Mouse (Mus musculus): ENCODE data around the gene Pradc1. TPM values are rescaled to one million over a fixed set of nuclear protein-coding genes. Genes with fewer than 3 reads are reported as not detected.

Pradc1 gene
- total RNA-seq, 1 experiment from 2014 or later: 9.3 TPM

DNA sequence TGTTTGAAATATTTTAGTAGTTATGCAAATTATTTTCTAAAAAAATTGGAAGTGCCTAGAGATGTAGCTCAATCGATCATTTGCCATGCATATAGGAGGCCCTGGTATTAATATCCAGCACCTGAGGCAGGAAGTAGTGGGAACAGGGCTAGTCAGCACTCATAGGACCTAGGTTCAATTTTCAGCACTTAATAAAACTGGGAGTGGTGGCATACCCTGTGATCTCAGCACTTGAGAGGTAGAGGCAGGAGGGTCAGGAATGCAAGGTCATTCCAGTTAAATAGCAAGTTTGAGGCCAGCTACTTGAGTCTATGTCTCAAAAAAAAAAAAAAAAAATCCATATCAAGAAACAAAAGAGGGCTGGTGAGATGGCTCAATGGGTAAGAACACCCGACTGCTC lies 32.6 kb downstream of the Pradc1 start:
- ATAC-seq (replicated peaks in 1 of 2; ENCODE audit: insufficient read depth in 1 of 2, low FRiP score in 2 of 2, low TSS enrichment in 1 of 2, low read depth in 1 of 2, poor library complexity in 2 of 2, severe bottlenecking in 2 of 2): no peak

- ATAC-seq (replicated peaks in 1 of 2; ENCODE audit: insufficient read depth in 1 of 2, low FRiP score in 2 of 2, low TSS enrichment in 1 of 2, low read depth in 1 of 2, poor library complexity in 2 of 2, severe bottlenecking in 2 of 2): no peak
Measured at GRCm38 (mm10) chr6:85415829-85416228, 35.9 kb downstream of the Pradc1 start.

GRCm38 (mm10) chr6:85410771-85411273 lies 40.9 kb downstream of the Pradc1 start:
- peak; percentile 77 to 78 for ATAC-seq (replicated peaks in 1 of 2; ENCODE audit: insufficient read depth in 1 of 2, low FRiP score in 2 of 2, low TSS enrichment in 1 of 2, low read depth in 1 of 2, poor library complexity in 2 of 2, severe bottlenecking in 2 of 2)

- no peak for ATAC-seq (replicated peaks in 1 of 2; ENCODE audit: insufficient read depth in 1 of 2, low FRiP score in 2 of 2, low TSS enrichment in 1 of 2, low read depth in 1 of 2, poor library complexity in 2 of 2, severe bottlenecking in 2 of 2)
Measured at GRCm38 (mm10) chr6:85409003-85409402, 42.8 kb downstream of the Pradc1 start.

GRCm38 (mm10) chr6:85403039-85403438 lies 48.7 kb downstream of the Pradc1 start:
- ATAC-seq (replicated peaks in 1 of 2; ENCODE audit: insufficient read depth in 1 of 2, low FRiP score in 2 of 2, low TSS enrichment in 1 of 2, low read depth in 1 of 2, poor library complexity in 2 of 2, severe bottlenecking in 2 of 2): no peak

DNA sequence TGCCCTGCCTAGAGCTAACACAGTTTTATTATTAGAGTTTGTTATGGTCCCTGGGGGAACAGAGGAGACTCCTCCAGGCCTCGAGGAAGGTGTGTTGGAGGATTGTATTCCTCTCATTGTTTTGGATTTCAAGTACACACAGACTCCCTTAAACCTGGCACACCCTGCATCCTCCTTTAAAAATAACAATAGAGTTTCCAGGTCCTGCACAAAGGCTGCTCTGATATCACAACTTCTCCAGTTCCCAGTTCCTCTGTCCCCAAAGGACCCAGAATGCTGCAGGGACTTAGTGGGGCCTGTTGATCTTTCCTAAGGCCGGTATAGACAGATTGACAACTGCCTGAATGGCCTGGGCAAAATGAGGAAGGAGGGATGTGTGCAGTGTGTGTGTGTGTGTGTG lies 49.2 kb downstream of the Pradc1 start:
- ATAC-seq (replicated peaks in 1 of 2; ENCODE audit: insufficient read depth in 1 of 2, low FRiP score in 2 of 2, low TSS enrichment in 1 of 2, low read depth in 1 of 2, poor library complexity in 2 of 2, severe bottlenecking in 2 of 2): no peak

- ATAC-seq (replicated peaks in 1 of 2; ENCODE audit: insufficient read depth in 1 of 2, low FRiP score in 2 of 2, low TSS enrichment in 1 of 2, low read depth in 1 of 2, poor library complexity in 2 of 2, severe bottlenecking in 2 of 2): no peak
Measured at GRCm38 (mm10) chr6:85399715-85400114, 52.1 kb downstream of the Pradc1 start.

DNA sequence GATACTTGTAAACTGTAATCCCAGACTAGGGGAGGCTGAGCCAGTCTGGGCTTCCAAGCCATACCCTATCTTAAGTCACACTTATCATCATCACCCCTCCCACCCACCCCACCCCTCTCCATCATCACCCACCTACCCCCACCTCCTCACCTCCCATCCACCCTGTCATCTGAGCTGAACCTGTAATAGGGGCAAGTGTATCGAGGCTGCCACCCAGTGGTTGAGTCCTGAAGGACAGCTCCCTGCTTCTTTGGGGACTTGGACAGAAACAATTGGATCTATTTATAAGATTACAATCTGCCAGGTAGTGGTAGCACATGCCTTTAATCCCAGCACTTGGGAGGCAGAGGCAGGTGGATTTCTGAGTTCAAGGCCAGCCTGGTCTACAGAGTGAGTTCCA lies 54.6 kb downstream of the Pradc1 start:
- 0 out of 4 replicates have a peak, but pooled peaks have one; percentile 27 to 51 for ATAC-seq (replicated peaks in 1 of 2; ENCODE audit: insufficient read depth in 1 of 2, low FRiP score in 2 of 2, low TSS enrichment in 1 of 2, low read depth in 1 of 2, poor library complexity in 2 of 2, severe bottlenecking in 2 of 2)

Other genes starting within 250 kb of the Pradc1 start
- gene Sfxn5, start 118.5 kb downstream of the Pradc1 start, total RNA-seq (2017): 1.7 and 3.5 TPM in 2 replicates
- gene Rab11fip5, start 77.3 kb downstream of the Pradc1 start, total RNA-seq (2017): 8.2 and 12.1 TPM in 2 replicates
- gene Noto, start 28.1 kb downstream of the Pradc1 start, total RNA-seq (2017): not detected in 2 replicates
- gene Smyd5, start 20.0 kb downstream of the Pradc1 start, total RNA-seq (2017): 48.8 and 58.0 TPM in 2 replicates
- 232 and 274 TPM in 2 replicates for gene Cct7, start 456 bp downstream of the Pradc1 start, total RNA-seq (2017)
- not detected in 2 replicates for gene Fbxo41, start 51.0 kb upstream of the Pradc1 start, total RNA-seq (2017)
- 0.10 TPM in 1 of 2 replicates, not detected in the other for gene Egr4, start 61.6 kb upstream of the Pradc1 start, total RNA-seq (2017)
- gene Alms1, start 135.6 kb upstream of the Pradc1 start, total RNA-seq (2017): 17.8 and 22.6 TPM in 2 replicates

Data from hematopoietic stem cell, adult 5-6 weeks (primary cell).